In genomic region chr16:12115040-12115856, GRCm38 (mm10) we compare ENCODE assay signal across 9 mouse cellular contexts.
DNase-seq lines count a peak whose midpoint lies in the region.
"Had no signal": no experiment of that assay in that cellular context is flagged by ENCODE, and none has a peak within 500 bp of the region (broad histone marks: within the 10 kb centered on the region; RNA-seq: fewer than 3 reads in every experiment).

No protein-coding gene starts in this region.

- intact Hi-C loops in left cerebral cortex, postnatal 36 days (cut with DNase I): loop anchor here (2.0 to 10.0 kb wide), 3 partner anchors 87 to 130 kb away; partner anchors contain the start of gene Shisa9

- DNase-seq in retina, postnatal 1 day: peak; percentile 38
- no peak for DNase-seq in retina, embryonic 14.5 days (ENCODE audit: low spot score)
- peak; percentile 64 to 73 for DNase-seq in frontal cortex, postnatal 36 days (ENCODE audit: low spot score in 2 of 2)
- peak; percentile 70 to 71 for DNase-seq in left cerebral cortex, postnatal 36 days (ENCODE audit: low spot score in 2 of 2)
- peak; percentile 41 for DNase-seq in right cerebral cortex, postnatal 4 days
- no peak for DNase-seq in thymus, postnatal 0 days (ENCODE audit: low spot score)
- DNase-seq in kidney, adult 9 months: no peak
- no peak for DNase-seq in T-cell, adult 2 months (ENCODE audit: low spot score)
- DNase-seq: thymus, adult 2 months had no signal

Comparison
In these comparisons a context has a peak if more than half of its experiments do, and no peak if none do; other contexts are left out.
1. DNase-seq: peak in retina, postnatal 1 day (single experiment), frontal cortex, postnatal 36 days (2 of 2), left cerebral cortex, postnatal 36 days (2 of 2) and right cerebral cortex, postnatal 4 days (single experiment); none in retina, embryonic 14.5 days (single experiment), thymus, postnatal 0 days (single experiment), kidney, adult 9 months (single experiment) and T-cell, adult 2 months (single experiment).